Mouse (Mus musculus) forebrain, postnatal 0 days (tissue): ENCODE results near the gene Safb. TPM values are rescaled to one million over a fixed set of nuclear protein-coding genes. Genes with fewer than 3 reads are reported as not detected.

ENCODE experiments used
- ATAC-seq: fragments of 200-750 bp; cut with Nextera tagmentation; 2 replicates; pipeline ENCODE4 v1.8.0; 2017; ENCODE audit warnings: mild to moderate bottlenecking, moderate library complexity
- DNase-seq: peaks from one replicate; pipeline ENCODE4 v3.0.0-alpha.2; 2015
- H3K27ac ChIP-seq: fragments of 300-500 bp; sonication (generic); 2 replicates; pipeline ENCODE4 v1.5.1; 2014; ENCODE audit warnings: low read depth, mild to moderate bottlenecking, antibody characterized with exemption, low read length, moderate library complexity, mixed read lengths
- H3K27me3 ChIP-seq: fragments of 300-500 bp; sonication (generic); 2 replicates; pipeline ENCODE4 v1.6.1; 2014; ENCODE audit warnings: mild to moderate bottlenecking, low read length, mixed read lengths; ENCODE audit not compliant: insufficient read depth
- H3K36me3 ChIP-seq: fragments of 300-500 bp; sonication (generic); 2 replicates; pipeline ENCODE4 v1.6.1; 2014; ENCODE audit warnings: mild to moderate bottlenecking, moderate library complexity; ENCODE audit not compliant: insufficient read depth
- H3K4me1 ChIP-seq: fragments of 300-500 bp; sonication (generic); 2 replicates; pipeline ENCODE4 v1.6.1; 2014; ENCODE audit warnings: antibody characterized with exemption; ENCODE audit not compliant: insufficient read depth
- H3K4me2 ChIP-seq: fragments of 300-500 bp; sonication (generic); 2 replicates; pipeline ENCODE4 v1.6.1; 2014; ENCODE audit warnings: low read depth, mild to moderate bottlenecking, moderate library complexity
- H3K4me3 ChIP-seq: fragments of 300-500 bp; sonication (generic); 2 replicates; pipeline ENCODE4 v1.5.1; 2014; ENCODE audit warnings: low read depth, low read length, mixed read lengths
- H3K9ac ChIP-seq: fragments of 300-500 bp; sonication (generic); 2 replicates; pipeline ENCODE4 v1.6.1; 2014; ENCODE audit warnings: mild to moderate bottlenecking
- H3K9me3 ChIP-seq: fragments of 300-500 bp; sonication (generic); 2 replicates; pipeline ENCODE4 v1.6.1; 2016; ENCODE audit warnings: low read length
- CTCF ChIP-seq: sonication (generic); IDR thresholded peaks from 2 replicates; pipeline ENCODE4 v1.5.1; 2016; ENCODE audit warnings: antibody characterized with exemption, control low read depth, low read depth
- WGBS: fragments of 180-500 bp; shearing (Covaris S2); extraction: QIAGEN DNeasy Blood & Tissue Kit; methylation state at CpG from one replicate; pipeline ENCODE4 v1.1.7; 2014; 5-methylcytosine and 5-hydroxymethylcytosine counted together
- polyA plus RNA-seq: library from polyadenylated mRNA; unstranded; fragments of >200 nt; fragmentation: Nextera tagmentation; extraction: Ambion mirVana; gene quantifications from 2 replicates; pipeline ENCODE4 v1.2.1, GENCODE M21; 2015
- total RNA-seq: library from RNA; depleted of rRNA; stranded (reverse); fragments of >200 nt; gene quantifications from 2 replicates; pipeline ENCODE4 v1.2.3, GENCODE M21; 2014

The Safb gene
- total and polyA plus RNA-seq, 2 experiments from 2014 or later, result 71.7 to 82.8 TPM

GRCm38 (mm10) chr17:56559386-56559785, 25.2 kb upstream of the Safb start:
- no peak for TF ChIP-seq CTCF
- Histone ChIP-seq H3K27ac (no peak overlapping the region), H3K4me2 (no peak overlapping the region), H3K4me3 (no peak overlapping the region), H3K36me3 (peaks cover 35% of the 10 kb centered on the region), H3K27me3 (no peaks in the 10 kb centered on the region), H3K9me3 (no peaks in the 10 kb centered on the region), H3K9ac (no peak overlapping the region), H3K4me1 (no peaks in the 10 kb centered on the region)
- WGBS, result 72% methylated on average over 3 of the region's 3 CpGs
- ATAC-seq (no peak), DNase-seq (no peak)

GRCm38 (mm10) chr17:56560131-56560530, 24.5 kb upstream of the Safb start:
- H3K9me3 ChIP-seq, result no peaks in the 10 kb centered on the region
- H3K9ac ChIP-seq, result no peak overlapping the region
- DNase-seq (no peak), ATAC-seq (no peak)
- no peak overlapping the region for H3K4me2 ChIP-seq
- no peaks in the 10 kb centered on the region for H3K27me3 ChIP-seq
- no peak for TF ChIP-seq CTCF
- 75% methylated on average over 1 of the region's 1 CpGs for WGBS
- H3K4me1 ChIP-seq, result no peaks in the 10 kb centered on the region
- peaks cover 42% of the 10 kb centered on the region for H3K36me3 ChIP-seq
- H3K27ac ChIP-seq, result no peak overlapping the region
- no peak overlapping the region for H3K4me3 ChIP-seq

- no peak overlapping the region for H3K4me3 ChIP-seq
- H3K27ac ChIP-seq, result no peak overlapping the region
- H3K27me3 ChIP-seq, result no peaks in the 10 kb centered on the region
- no peaks in the 10 kb centered on the region for H3K9me3 ChIP-seq
- DNase-seq, result no peak
- H3K4me2 ChIP-seq, result no peak overlapping the region
- no peak overlapping the region for H3K9ac ChIP-seq
- peaks cover 60% of the 10 kb centered on the region for H3K36me3 ChIP-seq
- TF ChIP-seq CTCF, result no peak
- WGBS, result 98% methylated on average over 2 of the region's 2 CpGs
- no peaks in the 10 kb centered on the region for H3K4me1 ChIP-seq
- no peak for ATAC-seq
Observed at GRCm38 (mm10) chr17:56561866-56562265, 22.8 kb upstream of the Safb start.

GRCm38 (mm10) chr17:56566293-56566692, 18.3 kb upstream of the Safb start:
- 0 out of 2 replicates have a peak, but pooled peaks have one; percentile 2 for ATAC-seq
- no peak for DNase-seq
- Histone ChIP-seq H3K4me1 (no peaks in the 10 kb centered on the region), H3K27me3 (no peaks in the 10 kb centered on the region), H3K9me3 (no peaks in the 10 kb centered on the region), H3K36me3 (peaks cover 93% of the 10 kb centered on the region), H3K4me2 (no peak overlapping the region), H3K27ac (no peak overlapping the region), H3K9ac (no peak overlapping the region), H3K4me3 (no peak overlapping the region)
- 88% methylated on average over 29 of the region's 29 CpGs for WGBS
- no peak for TF ChIP-seq CTCF

- Histone ChIP-seq H3K9ac (no peak overlapping the region), H3K27ac (no peak overlapping the region), H3K9me3 (no peaks in the 10 kb centered on the region), H3K36me3 (peaks cover 89% of the 10 kb centered on the region), H3K27me3 (no peaks in the 10 kb centered on the region), H3K4me1 (no peaks in the 10 kb centered on the region), H3K4me3 (no peak overlapping the region), H3K4me2 (no peak overlapping the region)
- ATAC-seq (no peak), DNase-seq (no peak)
- 96% methylated on average over 5 of the region's 5 CpGs for WGBS
- TF ChIP-seq CTCF, result no peak
Observed at GRCm38 (mm10) chr17:56566918-56567317, 17.7 kb upstream of the Safb start.

GRCm38 (mm10) chr17:56567370-56567769, 17.3 kb upstream of the Safb start:
- peaks cover 84% of the 10 kb centered on the region for H3K36me3 ChIP-seq
- WGBS, result 90% methylated on average over 4 of the region's 4 CpGs
- no peak overlapping the region for H3K4me3 ChIP-seq
- DNase-seq (no peak), ATAC-seq (no peak)
- H3K27me3 ChIP-seq, result no peaks in the 10 kb centered on the region
- H3K9me3 ChIP-seq, result no peaks in the 10 kb centered on the region
- TF ChIP-seq CTCF, result no peak
- no peak overlapping the region for H3K4me2 ChIP-seq
- no peak overlapping the region for H3K9ac ChIP-seq
- no peak overlapping the region for H3K27ac ChIP-seq
- H3K4me1 ChIP-seq, result no peaks in the 10 kb centered on the region

GRCm38 (mm10) chr17:56570287-56570686, 14.3 kb upstream of the Safb start:
- WGBS, result 93% methylated on average over 4 of the region's 4 CpGs
- ATAC-seq (no peak), DNase-seq (no peak)
- Histone ChIP-seq H3K4me2 (no peak overlapping the region), H3K27me3 (no peaks in the 10 kb centered on the region), H3K9me3 (no peaks in the 10 kb centered on the region), H3K9ac (no peak overlapping the region), H3K4me3 (no peak overlapping the region), H3K36me3 (peaks cover 81% of the 10 kb centered on the region), H3K27ac (no peak overlapping the region), H3K4me1 (no peaks in the 10 kb centered on the region)
- no peak for TF ChIP-seq CTCF

GRCm38 (mm10) chr17:56572154-56572553, 12.5 kb upstream of the Safb start:
- H3K36me3 ChIP-seq, result peaks cover 76% of the 10 kb centered on the region
- DNase-seq, result no peak
- H3K9me3 ChIP-seq, result no peaks in the 10 kb centered on the region
- no peak for TF ChIP-seq CTCF
- H3K27me3 ChIP-seq, result no peaks in the 10 kb centered on the region
- 17% methylated on average over 1 of the region's 1 CpGs for WGBS
- H3K4me1 ChIP-seq, result no peaks in the 10 kb centered on the region
- H3K9ac ChIP-seq, result no peak overlapping the region
- no peak for ATAC-seq
- no peak overlapping the region for H3K4me3 ChIP-seq
- no peak overlapping the region for H3K27ac ChIP-seq
- no peak overlapping the region for H3K4me2 ChIP-seq
